Mouse (Mus musculus): ENCODE results near the gene Ubp1.

- TF ChIP-seq POLR2A (IDR thresholded peaks at IDR 0.05; ENCODE audit: low read depth, low read length) (no peak), CTCF (conservative IDR thresholded peaks at IDR 0.05; ENCODE audit: insufficient read depth, insufficient read length, low read depth, low read length) (no peak)
These were observed 40.9 kb downstream of the Ubp1 start for GRCm38 (mm10) chr9:113971615-113972014.
